Mouse (Mus musculus): ENCODE measurements at regions not wholly inside any gene's neighbourhood (a gene's known extent, or its start where the extent isn't known, plus 50 kb on each side); places are given as distances from the start of the nearest gene placed in this dataset.

DNA sequence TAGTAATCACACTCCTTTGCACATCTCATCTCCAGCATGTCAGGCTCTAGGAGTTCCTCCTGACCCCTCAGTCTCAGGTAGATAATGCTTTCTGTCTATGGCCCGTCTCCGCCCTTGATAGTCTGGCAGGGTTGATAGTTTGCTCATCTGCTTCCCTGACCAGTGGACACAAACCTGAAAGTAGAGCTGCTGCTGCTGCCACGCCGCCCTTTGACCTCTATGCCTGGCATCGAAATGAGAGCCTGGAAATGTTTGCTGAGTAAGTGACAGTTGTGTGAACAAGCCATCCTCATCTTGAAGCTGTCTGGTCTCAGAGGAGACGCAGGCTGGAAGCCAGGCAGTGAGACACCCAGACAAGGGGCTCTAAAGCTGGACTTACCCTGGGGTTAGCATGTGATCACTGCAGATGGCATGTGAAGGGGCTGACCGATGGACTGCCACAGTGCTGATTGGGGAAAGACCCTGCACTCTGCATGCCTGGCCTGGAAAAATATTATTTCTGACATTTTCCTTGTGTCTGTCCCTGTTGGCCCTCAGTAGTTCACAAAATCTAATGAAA is 109.8 kb upstream of the Syt6 start:
- TF ChIP-seq CTCF (IDR thresholded peaks at IDR 0.05; ENCODE audit: low read depth, low read length), result 0 out of 2 replicates have a peak, but pooled peaks have one; percentile 1
- TF ChIP-seq POLR2A (IDR thresholded peaks at IDR 0.05; ENCODE audit: extremely low read depth, insufficient read depth, low read length), result no peak

Data from liver, adult 2 months (tissue).